Mouse (Mus musculus) MEL (cell line): ENCODE data around the gene Glb1l3. TPM values are rescaled to one million over a fixed set of nuclear protein-coding genes. Genes with fewer than 3 reads are reported as not detected.

Experiments used
- DNase-seq: peaks from one replicate; pipeline ENCODE4 v3.0.0; 2011; ENCODE audit warnings: low read depth, low spot score
- H3K27ac ChIP-seq: 2 replicates; pipeline ENCODE4 v1.5.1; 2012; ENCODE audit warnings: low read depth, mild to moderate bottlenecking, control low read depth, low read length, moderate library complexity; ENCODE audit not compliant: control insufficient read depth
- H3K27me3 ChIP-seq, 2 experiments: fragments of 150-350 bp in 1 of 2; sonication (generic) in 1 of 2; 2 replicates each; pipeline ENCODE4 v1.6.1; 2012; ENCODE audit warnings: low read length in 2 of 2, mild to moderate bottlenecking in 2 of 2, improper control_type of control experiment in 1 of 2, moderate library complexity in 1 of 2; ENCODE audit not compliant: insufficient read depth in 2 of 2, control insufficient read depth in 1 of 2
- H3K36me3 ChIP-seq, 2 experiments: 2 replicates each; pipeline ENCODE4 v1.6.1; 2012 to 2014; ENCODE audit warnings: low read length in 2 of 2, improper control_type of control experiment in 1 of 2, inconsistent platforms in 1 of 2, mild to moderate bottlenecking in 1 of 2; ENCODE audit not compliant: insufficient read depth in 2 of 2, control insufficient read depth in 1 of 2
- H3K4me1 ChIP-seq, 2 experiments: fragments of 150-350 bp in 1 of 2; sonication (generic) in 1 of 2; 2 replicates each; pipeline ENCODE4 v1.6.1; 2012; ENCODE audit warnings: low read length in 2 of 2, improper control_type of control experiment in 1 of 2, mild to moderate bottlenecking in 1 of 2; ENCODE audit not compliant: insufficient read depth in 2 of 2, control insufficient read depth in 1 of 2
- H3K4me3 ChIP-seq, 2 experiments: fragments of 150-350 bp in 1 of 2; sonication (generic) in 1 of 2; 2 replicates each; pipeline ENCODE4 v1.5.1; 2012; ENCODE audit warnings: low read depth in 2 of 2, low read length in 2 of 2, mild to moderate bottlenecking in 2 of 2, moderate library complexity in 2 of 2, control low read depth in 1 of 2, improper control_type of control experiment in 1 of 2; ENCODE audit not compliant: control insufficient read depth in 1 of 2, insufficient read depth in 1 of 2
- H3K79me2 ChIP-seq: 2 replicates; pipeline ENCODE4 v1.6.1; 2012; ENCODE audit warnings: mild to moderate bottlenecking, low read length, moderate library complexity; ENCODE audit not compliant: control insufficient read depth, poor library complexity, insufficient read depth
- H3K9ac ChIP-seq: 2 replicates; pipeline ENCODE4 v1.6.1; 2012; ENCODE audit warnings: low read depth, mild to moderate bottlenecking, control low read depth, low read length, moderate library complexity; ENCODE audit not compliant: control insufficient read depth, poor library complexity, severe bottlenecking
- H3K9me3 ChIP-seq: fragments of 150-350 bp; sonication (generic); replicated peaks from 2 replicates; pipeline ENCODE4 v1.6.1; 2012; ENCODE audit warnings: mild to moderate bottlenecking, low read length, improper control_type of control experiment, moderate library complexity; ENCODE audit not compliant: insufficient read depth
- BHLHE40 ChIP-seq: IDR thresholded peaks from 2 replicates; pipeline ENCODE4 v1.6.1; 2012; ENCODE audit warnings: low read depth, mild to moderate bottlenecking, inconsistent platforms, low read length, improper control_type of control experiment, borderline replicate concordance
- CHD1 ChIP-seq: IDR thresholded peaks from 2 replicates; pipeline ENCODE4 v1.6.1; 2012; ENCODE audit warnings: low read depth, mild to moderate bottlenecking, inconsistent platforms, low read length, improper control_type of control experiment
- CHD2 ChIP-seq: IDR thresholded peaks from 2 replicates; pipeline ENCODE4 v1.6.1; 2011; ENCODE audit warnings: low read length, improper control_type of control experiment
- CTCF ChIP-seq, 3 experiments: IDR thresholded peaks in 2 of 3; conservative IDR thresholded peaks in 1 of 3; 2 replicates each; pipeline ENCODE4 v1.5.1; 2011 to 2012; ENCODE audit warnings: low read length in 3 of 3, low read depth in 2 of 3, mild to moderate bottlenecking in 2 of 3, improper control_type of control experiment in 1 of 3, inconsistent platforms in 1 of 3, mixed read lengths in 1 of 3, moderate library complexity in 1 of 3; ENCODE audit not compliant: control insufficient read depth in 1 of 3, insufficient read depth in 1 of 3, poor library complexity in 1 of 3, severe bottlenecking in 1 of 3
- E2F4 ChIP-seq: IDR thresholded peaks from 2 replicates; pipeline ENCODE4 v1.6.1; 2011; ENCODE audit warnings: low read depth, low read length, improper control_type of control experiment, borderline replicate concordance
- JUND ChIP-seq: IDR thresholded peaks from 2 replicates; pipeline ENCODE4 v1.6.1; 2011; ENCODE audit warnings: low read depth, mild to moderate bottlenecking, improper control_type of control experiment, low read length
- KAT2A ChIP-seq: conservative IDR thresholded peaks from 2 replicates; pipeline ENCODE4 v1.6.1; 2012; ENCODE audit warnings: low read depth, low read length, improper control_type of control experiment, inconsistent platforms
- MEF2A ChIP-seq: IDR thresholded peaks from 2 replicates; pipeline ENCODE4 v1.6.1; 2014; ENCODE audit warnings: low read depth, mild to moderate bottlenecking, inconsistent platforms, low read length, improper control_type of control experiment; ENCODE audit not compliant: poor library complexity, insufficient replicate concordance, severe bottlenecking; ENCODE audit errors: extremely low read depth
- MXI1 ChIP-seq: IDR thresholded peaks from 2 replicates; pipeline ENCODE4 v1.6.1; 2011; ENCODE audit warnings: mild to moderate bottlenecking, low read depth, low read length, improper control_type of control experiment
- MYC ChIP-seq: IDR thresholded peaks from 2 replicates; pipeline ENCODE4 v1.6.1; 2011; ENCODE audit warnings: low read depth, mild to moderate bottlenecking, low read length, improper control_type of control experiment, moderate library complexity
- POLR2AphosphoS2 ChIP-seq: IDR thresholded peaks from 2 replicates; pipeline ENCODE4 v1.6.1; 2011; ENCODE audit warnings: low read length, improper control_type of control experiment
- SIN3A ChIP-seq: IDR thresholded peaks from 2 replicates; pipeline ENCODE4 v1.6.1; 2012; ENCODE audit warnings: low read length, improper control_type of control experiment, inconsistent platforms
- TAL1 ChIP-seq: IDR thresholded peaks from 2 replicates; pipeline ENCODE4 v1.6.1; 2012; ENCODE audit warnings: mild to moderate bottlenecking, inconsistent platforms, low read length, moderate library complexity, mixed read lengths
- TCF12 ChIP-seq: IDR thresholded peaks from 2 replicates; pipeline ENCODE4 v1.6.1; 2014; ENCODE audit warnings: low read depth, mild to moderate bottlenecking, inconsistent platforms, low read length, improper control_type of control experiment, moderate library complexity
- USF2 ChIP-seq, 2 experiments: IDR thresholded peaks; 2 replicates each; pipeline ENCODE4 v1.6.1; 2011 to 2012; ENCODE audit warnings: improper control_type of control experiment in 2 of 2, low read length in 2 of 2, borderline replicate concordance in 1 of 2, inconsistent platforms in 1 of 2, low read depth in 1 of 2, mild to moderate bottlenecking in 1 of 2; ENCODE audit not compliant: insufficient read depth in 1 of 2
- ZC3H11A ChIP-seq: IDR thresholded peaks from 2 replicates; pipeline ENCODE4 v1.6.1; 2012; ENCODE audit warnings: low read depth, mild to moderate bottlenecking, inconsistent platforms, low read length, improper control_type of control experiment
- ZMIZ1 ChIP-seq: IDR thresholded peaks from 2 replicates; pipeline ENCODE4 v1.6.1; 2012; ENCODE audit warnings: low read depth, mild to moderate bottlenecking, inconsistent platforms, low read length, improper control_type of control experiment, moderate library complexity
- polyA plus RNA-seq, 2 experiments: library from polyadenylated mRNA; stranded (reverse) in 1 of 2; unstranded in 1 of 2; fragments of >175 nt in 1 of 2; fragments of >200 nt in 1 of 2; gene quantifications; 2 replicates each; pipeline versions ENCODE4 v1.2.1 to v1.2.4; 2012; ENCODE audit warnings: low replicate concordance in 2 of 2, low read depth in 1 of 2; ENCODE audit not compliant: insufficient read length in 2 of 2, insufficient read depth in 1 of 2, missing spikeins in 1 of 2
- total RNA-seq: library from RNA; depleted of rRNA; stranded (reverse); fragments of 300-350 nt; gene quantifications from 2 replicates; pipeline ENCODE4 v1.2.3, GENCODE M21; 2012

The Glb1l3 gene
- total and polyA plus RNA-seq, 3 experiments, result not detected

DNA sequence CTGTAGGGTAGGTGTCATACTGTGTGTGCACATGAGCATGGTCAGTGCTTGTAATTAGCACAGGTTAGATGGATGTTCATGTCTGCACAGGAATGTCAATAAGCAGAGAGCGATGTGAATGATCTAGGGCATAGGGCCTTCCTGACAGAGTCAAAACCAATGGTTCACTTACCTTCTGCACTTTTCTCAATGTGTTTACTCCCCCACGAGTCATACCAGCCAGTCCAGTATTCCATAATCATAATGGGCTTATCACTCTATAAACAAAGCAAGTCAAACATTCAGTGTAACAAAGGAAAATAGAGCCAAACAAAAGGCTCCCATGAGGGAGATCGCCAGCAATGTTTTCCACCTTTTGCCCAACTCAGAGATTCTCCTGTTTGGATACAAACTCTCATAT is 29.6 kb downstream of the Glb1l3 start:
- DNase-seq, result no peak
- no peaks in the 10 kb centered on the region for H3K4me1 ChIP-seq
- no peaks in the 10 kb centered on the region for H3K36me3 ChIP-seq
- no peaks in the 10 kb centered on the region; a peak in 1 of 4 replicates for H3K27me3 ChIP-seq
- no peak overlapping the region for H3K4me3 ChIP-seq
- H3K9me3 ChIP-seq, result no peaks in the 10 kb centered on the region
- H3K79me2 ChIP-seq, result no peaks in the 10 kb centered on the region
- TF ChIP-seq USF2 (IDR thresholded peaks at IDR 0.05; ENCODE audit: borderline replicate concordance in 1 of 2, insufficient read depth in 1 of 2, low read depth in 1 of 2, low read length in 2 of 2) (no peak), ZMIZ1 (no peak), MXI1 (no peak)
- no peak overlapping the region for H3K9ac ChIP-seq
- no peak overlapping the region for H3K27ac ChIP-seq

DNA sequence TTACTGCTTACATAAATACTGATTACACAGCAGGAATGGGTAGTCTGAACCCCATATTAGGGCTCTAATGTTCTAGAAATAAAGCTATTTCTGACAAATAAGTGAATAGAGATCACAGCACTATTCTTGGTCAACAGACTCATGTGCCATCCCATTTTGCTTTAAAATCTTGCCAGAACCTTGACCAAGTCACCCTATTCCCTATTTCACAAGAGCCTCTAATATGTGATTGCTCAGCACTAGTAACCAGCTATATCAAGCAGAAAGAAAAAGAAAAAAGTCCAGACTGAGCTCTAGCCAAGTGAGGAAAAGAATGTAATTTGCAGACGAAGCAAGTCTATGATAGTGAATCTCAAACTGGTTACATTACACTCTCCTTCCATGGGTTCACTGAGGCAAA is 40.7 kb downstream of the Glb1l3 start:
- Histone ChIP-seq H3K79me2 (no peaks in the 10 kb centered on the region), H3K4me1 (no peaks in the 10 kb centered on the region)
- TF ChIP-seq BHLHE40, result no peak
- TF ChIP-seq MYC, result no peak
- TF ChIP-seq, all 39 proteins: peak for 0
- no peak for DNase-seq
- H3K36me3 ChIP-seq, result no peaks in the 10 kb centered on the region
- H3K4me3 ChIP-seq, result no peak overlapping the region
- H3K9ac ChIP-seq, result no peak overlapping the region
- H3K9me3 ChIP-seq, result no peaks in the 10 kb centered on the region
- no peaks in the 10 kb centered on the region for H3K27me3 ChIP-seq
- no peak overlapping the region for H3K27ac ChIP-seq

DNA sequence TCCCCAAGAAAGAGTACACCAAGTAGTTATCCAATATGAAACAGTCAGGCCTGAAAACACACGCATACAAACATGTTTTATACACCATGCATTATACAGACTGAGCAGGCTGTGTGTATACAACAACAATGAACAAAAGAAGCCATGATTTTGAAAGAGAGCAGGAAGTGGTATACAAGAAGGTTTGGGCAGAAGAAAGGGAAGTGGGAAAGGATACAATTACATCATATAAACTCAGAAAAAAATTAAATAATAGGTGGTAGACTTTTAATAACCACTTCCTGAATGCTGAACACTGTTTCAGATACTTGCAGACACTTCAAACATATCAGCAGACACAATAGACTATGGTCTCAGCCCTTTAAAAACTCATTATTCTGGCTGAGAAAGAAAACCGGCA is 52.0 kb downstream of the Glb1l3 start:
- Histone ChIP-seq H3K36me3 (no peaks in the 10 kb centered on the region), H3K27me3 (no peaks in the 10 kb centered on the region), H3K9ac (no peak overlapping the region), H3K4me3 (no peak overlapping the region), H3K79me2 (no peaks in the 10 kb centered on the region), H3K4me1 (no peaks in the 10 kb centered on the region), H3K9me3 (no peaks in the 10 kb centered on the region), H3K27ac (no peak overlapping the region)
- no peak for DNase-seq
- TF ChIP-seq CTCF (IDR thresholded peaks at IDR 0.05 in 2 of 3, conservative IDR thresholded peaks at IDR 0.05 in 1 of 3; ENCODE audit: control insufficient read depth in 1 of 3, insufficient read depth in 1 of 3, low read depth in 2 of 3, low read length in 3 of 3, poor library complexity in 1 of 3, severe bottlenecking in 1 of 3) (no peak), POLR2AphosphoS2 (no peak), MEF2A (no peak), CHD2 (no peak), USF2 (IDR thresholded peaks at IDR 0.05; ENCODE audit: borderline replicate concordance in 1 of 2, insufficient read depth in 1 of 2, low read depth in 1 of 2, low read length in 2 of 2) (no peak), BHLHE40 (no peak), SIN3A (no peak), TAL1 (no peak), KAT2A (no peak), ZMIZ1 (no peak), E2F4 (no peak), TCF12 (no peak), ZC3H11A (no peak), JUND (no peak), CHD1 (no peak)
